Mouse (Mus musculus) gastrocnemius, postnatal 14 days (tissue): ENCODE measurements around the gene Gadd45b. TPM values are rescaled to one million over a fixed set of nuclear protein-coding genes. Genes with fewer than 3 reads are reported as not detected.

Experiments
- DNase-seq: peaks from one replicate; pipeline ENCODE4 v3.0.0; 2021; ENCODE audit warnings: mixed read lengths
- intact Hi-C: fragments of 180-260 bp; cut with DNase I; formaldehyde crosslinking; loops from one replicate; pipeline ENCODE4 v1.15.1; 2025; ENCODE audit warnings: low total_unique reads
- total RNA-seq, 2 experiments: library from RNA; stranded (reverse); gene quantifications; 2 replicates each; pipeline ENCODE4 v1.2.3; 2021

The Gadd45b gene
- total RNA-seq, 2 experiments from 2014 or later: 21.5 to 28.7 TPM

- intact Hi-C loops: no loop called here
- DNase-seq: no peak
Measured at GRCm38 (mm10) chr10:80949081-80949480, 19.2 kb downstream of the Gadd45b start.

- intact Hi-C loops: no loop called here
- DNase-seq: no peak
Measured at GRCm38 (mm10) chr10:80950314-80950713, 20.4 kb downstream of the Gadd45b start.

GRCm38 (mm10) chr10:80951761-80952390 lies 22.0 kb downstream of the Gadd45b start:
- intact Hi-C loops: no loop called here
- no peak for DNase-seq

GRCm38 (mm10) chr10:80952449-80952848 lies 22.6 kb downstream of the Gadd45b start:
- no peak for DNase-seq
- intact Hi-C loops: no loop called here

GRCm38 (mm10) chr10:80954415-80954814 lies 24.5 kb downstream of the Gadd45b start:
- intact Hi-C loops: no loop called here
- DNase-seq: no peak

GRCm38 (mm10) chr10:80954843-80955242 lies 25.0 kb downstream of the Gadd45b start:
- peak; percentile 57 for DNase-seq
- intact Hi-C loops: no loop called here

GRCm38 (mm10) chr10:80955536-80955935 lies 25.7 kb downstream of the Gadd45b start:
- intact Hi-C loops: no loop called here
- DNase-seq: peak; percentile 64

GRCm38 (mm10) chr10:80956385-80956784 lies 26.5 kb downstream of the Gadd45b start:
- intact Hi-C loops: no loop called here
- DNase-seq: no peak

GRCm38 (mm10) chr10:80956901-80957300 lies 27.0 kb downstream of the Gadd45b start:
- DNase-seq: no peak
- intact Hi-C loops: no loop called here

- no peak for DNase-seq
- intact Hi-C loops: no loop called here
Measured at GRCm38 (mm10) chr10:80957791-80958190, 27.9 kb downstream of the Gadd45b start.

- intact Hi-C loops: no loop called here
- no peak for DNase-seq
Measured at GRCm38 (mm10) chr10:80958979-80959637, 29.2 kb downstream of the Gadd45b start.

GRCm38 (mm10) chr10:80960551-80961508 lies 31.0 kb downstream of the Gadd45b start:
- intact Hi-C loops: no loop called here
- DNase-seq: peak; percentile 61

GRCm38 (mm10) chr10:80962051-80962472 lies 32.2 kb downstream of the Gadd45b start:
- DNase-seq: no peak
- intact Hi-C loops: no loop called here

GRCm38 (mm10) chr10:80962585-80962984 lies 32.7 kb downstream of the Gadd45b start:
- intact Hi-C loops: no loop called here
- DNase-seq: no peak

GRCm38 (mm10) chr10:80963031-80963975 lies 33.4 kb downstream of the Gadd45b start:
- intact Hi-C loops: no loop called here

GRCm38 (mm10) chr10:80966296-80966695 lies 36.4 kb downstream of the Gadd45b start:
- no peak for DNase-seq
- intact Hi-C loops: loop anchor here (5.0 kb wide), 1 partner anchor 504 kb away; no protein-coding TSS in a partner anchor

More at GRCm38 (mm10) chr10:80963031-80963975, 33.4 kb downstream of the Gadd45b start:
- peak; percentile 36 for DNase-seq

GRCm38 (mm10) chr10:80967101-80967656 lies 37.3 kb downstream of the Gadd45b start:
- no peak for DNase-seq
- intact Hi-C loops: loop anchor here (5.0 kb wide), 1 partner anchor 505 kb away; no protein-coding TSS in a partner anchor

GRCm38 (mm10) chr10:80968106-80968505 lies 38.2 kb downstream of the Gadd45b start:
- no peak for DNase-seq

More at GRCm38 (mm10) chr10:80968106-80968505, 38.2 kb downstream of the Gadd45b start:
- intact Hi-C loops: loop anchor here (5.0 kb wide), 1 partner anchor 506 kb away; no protein-coding TSS in a partner anchor
